Mouse (Mus musculus): ENCODE results near the gene Pgam1.
"Not testable (repeated sequence)": the region's sequence is repeated elsewhere in the genome, so short reads cannot be mapped to it uniquely, and the experiment has no call there.

Gene Pgam1

DNA sequence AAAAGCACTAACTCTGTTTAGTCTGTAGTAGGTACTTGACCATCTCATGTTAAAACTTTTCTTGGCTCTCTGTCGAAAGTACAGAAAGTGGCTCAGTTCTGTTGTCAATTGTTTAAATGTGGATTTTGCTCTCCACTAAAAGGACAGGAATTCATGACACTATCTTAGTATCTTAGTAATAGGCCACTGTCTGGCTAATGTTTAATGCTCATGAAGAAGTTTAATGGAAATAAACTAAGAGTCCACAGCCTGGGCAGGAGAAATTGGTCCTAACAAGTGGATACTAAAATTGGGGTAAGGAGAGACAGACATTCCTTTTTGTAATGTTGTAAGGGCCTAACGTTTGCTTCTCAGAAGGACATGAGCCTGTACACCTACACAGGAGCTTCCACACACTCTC, 1.3 kb upstream of the Pgam1 start:
- no peak for DNase-seq (ENCODE audit: low read depth, low spot score)

DNA sequence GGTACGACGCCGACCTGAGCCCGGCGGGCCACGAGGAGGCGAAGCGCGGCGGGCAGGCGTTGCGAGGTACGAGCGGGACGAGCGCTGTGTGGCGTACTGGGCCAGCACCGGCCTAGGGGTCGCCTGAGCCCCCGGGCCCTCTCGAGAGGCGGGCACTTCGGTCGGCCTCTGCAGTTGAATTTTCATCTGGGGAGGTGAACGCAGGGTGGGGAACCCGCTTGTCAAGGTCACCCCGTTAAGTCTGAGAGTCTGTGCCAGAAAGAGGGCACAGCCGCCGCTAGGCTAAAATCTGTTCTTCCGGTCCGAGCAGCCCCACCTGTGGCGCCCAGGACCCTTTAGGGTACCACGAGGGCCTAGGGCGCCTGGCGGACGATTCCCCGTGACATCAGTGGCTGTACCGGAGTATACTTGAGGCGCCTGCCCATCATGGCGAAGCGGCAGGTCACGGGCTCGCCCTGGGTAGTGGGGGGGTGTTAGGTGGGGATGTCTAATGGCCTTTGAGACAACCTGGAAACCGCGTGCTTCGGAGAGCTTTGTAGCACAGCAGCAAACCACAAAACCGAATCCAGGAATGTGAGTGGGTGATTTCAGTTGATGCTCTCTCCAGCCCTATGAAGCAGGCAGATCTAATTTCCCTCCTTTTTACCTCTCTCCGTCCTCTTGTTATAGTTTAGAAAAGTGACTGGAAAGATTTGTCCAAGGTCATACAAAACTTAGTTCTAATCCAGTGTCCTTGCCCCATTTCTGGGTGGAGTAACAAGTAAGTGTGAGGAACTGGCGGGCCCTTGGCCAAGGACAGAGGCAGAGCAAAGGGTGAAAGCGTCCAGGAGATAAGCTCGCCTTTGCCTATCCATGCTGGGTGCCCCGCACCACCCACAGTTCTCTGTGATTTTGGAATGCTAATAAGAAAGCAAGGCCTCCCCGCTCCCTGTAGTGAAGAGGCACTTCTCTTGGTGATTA, 678 bp downstream of the Pgam1 start:
- DNase-seq (ENCODE audit: low read depth, low spot score), result peak; percentile 32

DNA sequence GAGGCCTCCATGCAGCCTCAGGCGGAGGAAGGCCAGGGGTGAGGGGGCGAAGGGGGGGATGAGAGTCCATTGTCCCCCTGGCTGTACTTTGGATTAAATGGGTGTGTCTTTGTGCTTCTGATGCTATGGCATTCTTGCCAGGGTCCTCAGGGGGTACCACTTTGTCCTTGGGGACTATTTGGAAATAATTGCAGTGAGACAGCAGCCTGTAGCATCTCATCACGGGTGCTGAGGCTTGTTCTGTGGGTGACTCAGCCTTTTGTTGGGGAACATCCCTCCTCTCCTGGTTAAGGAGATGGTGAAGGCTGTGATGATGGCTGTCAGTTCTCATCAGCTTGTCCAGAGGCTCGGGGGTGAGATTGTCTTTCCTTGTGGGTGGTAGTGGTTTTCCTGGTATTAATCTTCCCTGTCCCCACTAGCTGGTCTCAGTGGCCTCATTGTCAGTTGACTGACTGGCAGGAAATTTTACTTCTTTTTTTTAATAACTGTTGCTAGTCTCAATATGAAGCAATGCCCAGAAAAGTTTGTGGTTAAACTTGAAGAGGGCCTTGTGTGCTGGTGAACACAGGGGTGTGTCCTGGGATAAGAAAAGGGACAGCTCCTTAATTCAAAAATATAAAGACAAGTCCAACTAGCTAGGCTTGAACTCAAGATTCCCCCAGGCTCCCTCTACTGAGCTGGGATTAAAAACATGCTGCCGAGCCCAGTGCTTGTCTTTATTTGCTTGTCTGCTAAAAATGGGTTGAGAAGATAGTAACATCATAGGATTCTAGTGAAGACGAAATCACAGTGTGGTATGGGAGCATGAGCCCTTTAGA, 2.3 kb downstream of the Pgam1 start:
- no peak for DNase-seq (ENCODE audit: low read depth, low spot score)

DNA sequence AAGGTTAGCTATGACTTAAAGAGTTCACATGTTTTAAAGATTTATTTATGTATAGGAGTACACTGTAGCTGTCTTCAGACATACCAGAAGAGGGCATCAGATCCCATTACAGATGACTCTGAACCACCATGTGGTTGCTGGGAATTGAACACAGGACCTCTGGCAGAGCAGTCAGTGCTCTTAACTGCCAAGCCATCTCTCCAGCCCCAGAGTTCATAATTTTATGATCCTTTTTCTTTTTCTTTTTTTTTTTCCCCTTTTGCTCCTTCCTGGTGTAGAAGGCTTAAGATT, 2.8 kb downstream of the Pgam1 start:
- not testable (repeated sequence) for DNase-seq (ENCODE audit: low read depth, low spot score)

DNA sequence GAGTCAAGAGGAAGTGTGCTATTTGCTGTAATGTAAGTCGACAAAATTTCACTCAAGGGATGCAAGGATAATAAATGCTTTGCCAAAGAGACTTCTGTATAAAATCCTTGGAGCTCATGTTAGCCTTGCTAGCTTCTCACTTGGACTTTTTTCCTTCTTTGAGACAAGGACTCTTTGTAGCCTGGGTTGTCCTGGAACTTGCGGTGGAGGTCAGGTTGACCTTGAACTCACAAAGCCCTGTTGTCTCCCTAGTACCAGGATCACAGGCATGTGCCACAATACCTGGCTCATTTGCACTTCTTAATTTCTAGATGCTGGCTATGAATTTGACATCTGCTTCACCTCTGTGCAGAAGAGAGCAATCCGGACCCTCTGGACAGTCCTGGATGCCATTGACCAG, 3.6 kb downstream of the Pgam1 start:
- no peak for DNase-seq (ENCODE audit: low read depth, low spot score)

DNA sequence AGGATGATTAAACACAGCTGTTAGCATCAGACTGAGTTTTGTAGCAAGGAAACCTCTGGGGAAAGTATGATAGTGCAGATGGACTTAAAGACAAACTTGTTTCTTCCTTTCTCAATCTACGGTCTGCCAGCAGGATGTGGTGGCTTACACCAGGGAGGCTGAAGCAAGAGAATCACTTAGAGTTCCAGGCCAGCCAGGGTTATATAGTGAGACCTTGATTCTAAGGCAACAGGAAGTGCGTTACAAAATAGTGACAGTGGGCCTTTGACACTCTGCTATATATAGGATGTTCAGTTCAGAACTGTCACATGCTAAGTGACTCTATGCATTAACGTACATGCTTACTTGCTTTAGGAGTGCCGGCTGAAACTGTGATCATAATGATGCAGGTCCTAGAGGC, 5.1 kb downstream of the Pgam1 start:
- DNase-seq (ENCODE audit: low read depth, low spot score), result no peak

DNA sequence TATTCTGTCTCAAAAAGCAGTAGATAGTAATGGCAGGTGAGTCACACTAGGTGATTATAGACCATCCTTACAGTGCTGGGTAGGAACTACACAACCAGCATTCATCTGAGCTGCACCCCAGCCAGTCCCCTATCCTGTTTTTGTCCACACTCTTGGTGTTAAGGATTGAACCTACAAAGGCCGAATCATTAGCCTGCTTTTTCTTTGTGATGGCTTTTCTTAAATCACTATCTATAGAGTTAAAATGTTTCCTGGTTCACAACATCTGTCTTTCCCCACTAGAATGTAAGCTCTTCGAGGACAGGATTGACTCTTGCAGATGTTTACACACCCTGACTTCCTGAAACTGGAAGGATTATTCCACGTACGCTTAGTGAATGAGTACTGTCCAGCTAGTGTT, 7.7 kb downstream of the Pgam1 start:
- DNase-seq (ENCODE audit: low read depth, low spot score), result no peak

DNA sequence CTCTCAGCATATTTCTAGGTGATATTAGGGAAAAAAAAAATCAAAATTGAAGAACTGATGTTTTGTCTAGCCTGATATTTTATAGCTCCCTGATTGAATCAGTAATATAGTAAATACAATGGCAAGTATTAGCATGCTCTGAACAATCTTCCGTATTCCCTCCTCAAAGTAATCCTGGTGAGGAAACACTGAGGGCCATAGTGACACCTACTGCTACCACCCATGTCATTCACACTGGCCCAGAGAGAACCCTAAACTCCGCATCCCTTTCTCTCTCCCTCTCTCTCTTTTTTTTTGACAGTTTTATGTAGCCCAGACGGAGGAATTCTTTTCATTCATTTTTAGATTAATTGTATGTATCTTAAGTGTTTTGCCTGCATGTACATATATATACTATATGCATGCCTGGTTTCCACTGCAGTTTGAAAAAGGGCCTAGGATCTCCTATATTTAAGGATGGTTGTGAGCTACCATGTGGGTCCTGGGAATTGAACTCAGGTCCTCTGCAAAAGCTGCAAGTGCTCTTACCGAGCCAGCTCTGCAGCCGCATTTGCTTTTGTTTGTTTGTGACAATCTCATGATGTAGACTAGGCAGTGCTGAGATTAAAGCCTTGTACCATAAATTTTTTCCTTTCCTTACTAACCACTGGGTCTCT, 8.8 kb downstream of the Pgam1 start:
- DNase-seq (ENCODE audit: low read depth, low spot score), result no peak

DNA sequence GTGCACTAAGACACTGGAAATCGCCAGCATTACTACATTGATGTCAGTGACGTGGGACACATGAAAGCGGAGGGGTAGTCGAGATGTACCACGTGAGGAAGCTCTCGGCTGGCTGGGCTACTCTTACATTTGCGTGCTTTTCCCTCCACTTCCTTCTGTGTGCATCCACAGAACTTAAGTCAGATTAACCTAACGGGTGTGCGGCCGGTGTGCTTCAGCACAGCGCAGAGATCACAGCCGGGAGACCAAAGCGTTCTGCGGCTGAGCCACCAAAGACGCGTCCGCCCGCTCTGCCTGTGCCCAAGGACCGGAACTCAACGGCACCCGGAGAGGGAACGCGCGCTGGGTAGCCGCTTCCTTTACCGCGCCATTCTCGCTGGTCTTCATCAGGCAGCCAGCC, 21.0 kb downstream of the Pgam1 start:
- DNase-seq (ENCODE audit: low read depth, low spot score), result peak; percentile 42

DNA sequence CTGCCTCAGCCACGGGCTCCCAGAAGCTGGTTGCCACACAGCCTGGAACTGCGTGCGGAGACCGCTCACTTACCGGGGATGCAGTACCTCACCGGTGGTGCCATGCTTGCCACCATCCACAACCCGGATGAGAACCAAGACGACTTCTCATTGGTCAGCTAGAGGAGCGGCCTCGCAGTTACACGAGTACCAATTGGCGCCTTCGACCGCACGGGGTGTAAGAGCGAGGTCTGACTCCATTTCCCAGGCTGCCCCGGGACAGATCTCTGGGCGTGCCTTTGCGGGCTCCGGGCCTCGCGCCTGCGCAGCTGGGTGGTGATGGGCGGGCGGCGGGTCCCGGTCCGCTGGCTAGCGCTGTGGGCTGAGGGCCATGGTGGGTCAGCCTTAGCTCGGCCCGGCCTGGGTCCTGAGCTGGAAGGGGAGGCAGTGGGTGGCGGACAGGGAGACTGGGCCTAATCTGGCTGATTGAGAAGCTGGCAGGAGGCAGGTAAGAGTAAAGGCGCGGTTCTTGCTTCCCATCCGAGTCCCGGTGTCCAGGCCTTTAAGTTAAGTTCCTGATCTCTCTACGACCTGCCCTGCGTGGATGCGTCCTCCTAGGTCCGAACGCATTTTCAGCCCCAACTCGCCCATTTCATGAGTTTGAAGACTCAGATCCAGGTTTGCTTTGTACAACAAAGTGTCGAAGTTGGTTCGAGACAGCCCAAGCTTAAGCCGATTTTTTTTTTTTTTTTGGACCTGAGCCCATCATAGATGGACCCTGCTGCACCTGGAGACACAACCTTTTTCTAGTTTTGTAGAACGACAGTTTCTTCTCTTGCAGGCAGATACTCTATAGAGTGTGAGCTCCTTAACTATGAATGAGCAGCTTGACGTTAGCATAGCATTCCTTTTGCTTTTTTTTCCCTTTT, 21.7 kb downstream of the Pgam1 start, which contains the start of the genes Exosc1 and Zdhhc16:
Exosc1 (minus strand) TSS at position 245 of the 908 bp plus-strand sequence.
Zdhhc16 (plus strand) TSS at position 302 of the 908 bp plus-strand sequence.
- DNase-seq (ENCODE audit: low read depth, low spot score), result peak; percentile 99

DNA sequence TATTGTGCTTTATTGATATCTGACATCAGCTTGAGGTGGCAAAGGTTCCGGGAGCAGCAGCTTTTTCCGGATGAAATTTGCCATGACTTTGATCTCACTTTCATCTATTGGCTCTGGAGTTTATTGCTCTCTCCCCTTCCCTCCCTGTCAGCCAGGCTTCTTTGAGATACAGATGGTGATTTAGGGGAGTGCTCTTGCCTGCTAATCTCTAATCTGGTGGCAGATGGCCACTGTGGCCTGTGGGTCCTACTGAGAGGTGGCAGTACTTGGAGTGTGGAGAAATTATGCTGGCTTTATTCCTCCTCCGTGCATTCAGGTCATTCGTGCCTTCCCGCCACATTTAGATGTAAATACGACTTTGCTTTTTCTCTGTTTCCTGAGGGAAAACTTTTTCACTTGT, 22.4 kb downstream of the Pgam1 start:
- no peak for DNase-seq (ENCODE audit: low read depth, low spot score)

DNA sequence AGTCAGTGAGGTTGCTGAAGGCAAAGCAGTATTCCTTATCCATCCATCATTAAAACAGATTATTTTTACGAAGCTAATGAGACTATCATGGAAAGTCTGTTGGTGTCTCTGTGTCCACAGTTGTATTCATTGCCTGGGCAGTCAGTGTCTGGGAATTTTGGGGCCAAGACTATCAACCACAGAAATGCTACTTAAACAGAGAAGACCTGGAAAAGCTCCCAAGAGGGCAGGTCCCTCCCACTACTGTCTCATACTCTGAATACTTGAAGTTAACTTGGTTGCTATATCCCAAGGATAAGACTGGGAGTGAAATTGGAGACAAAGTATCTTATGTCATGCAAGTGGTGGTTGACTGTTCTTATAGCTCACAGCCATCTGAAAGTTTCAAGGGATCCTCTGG, 24.2 kb downstream of the Pgam1 start:
- DNase-seq (ENCODE audit: low read depth, low spot score), result no peak

DNA sequence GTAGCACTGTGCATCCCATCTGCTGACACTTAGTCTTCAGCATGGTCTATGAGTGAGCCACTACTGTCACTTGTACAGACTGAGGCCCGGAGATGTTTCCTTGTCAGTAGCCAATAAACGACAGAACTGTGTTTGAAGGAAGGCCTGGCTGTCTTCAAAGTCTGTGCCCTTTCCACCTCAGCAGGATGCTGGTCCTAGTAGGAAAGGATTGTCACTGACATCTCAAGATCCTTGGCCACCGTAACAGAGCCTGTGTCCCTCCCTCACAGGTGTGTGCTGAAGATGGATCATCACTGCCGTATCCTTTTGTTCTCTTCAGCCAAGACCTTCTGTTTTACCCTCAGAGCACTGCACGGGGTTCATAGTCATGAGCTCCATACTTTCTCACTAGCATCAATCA, 26.8 kb downstream of the Pgam1 start:
- no peak for DNase-seq (ENCODE audit: low read depth, low spot score)

DNA sequence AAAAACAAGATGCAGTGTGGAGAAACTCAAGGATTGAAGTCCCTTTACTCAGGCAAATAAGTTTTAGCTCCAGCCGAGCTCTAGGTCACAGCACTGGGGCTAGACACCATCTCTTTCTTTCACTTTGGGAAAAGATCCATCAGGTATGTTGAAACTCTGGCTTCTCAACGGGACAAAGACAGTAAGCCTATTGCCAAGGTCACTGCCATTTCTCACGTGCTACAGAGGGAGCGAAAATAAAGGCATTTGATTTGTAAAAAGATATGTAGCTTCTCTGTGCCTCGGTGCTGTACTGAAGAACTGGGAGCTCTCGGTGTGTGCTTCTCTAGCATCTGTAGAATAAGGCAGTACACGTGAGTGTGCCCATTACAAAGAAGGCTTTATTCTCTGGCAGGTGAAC, 32.1 kb downstream of the Pgam1 start:
- no peak for DNase-seq (ENCODE audit: low read depth, low spot score)

DNA sequence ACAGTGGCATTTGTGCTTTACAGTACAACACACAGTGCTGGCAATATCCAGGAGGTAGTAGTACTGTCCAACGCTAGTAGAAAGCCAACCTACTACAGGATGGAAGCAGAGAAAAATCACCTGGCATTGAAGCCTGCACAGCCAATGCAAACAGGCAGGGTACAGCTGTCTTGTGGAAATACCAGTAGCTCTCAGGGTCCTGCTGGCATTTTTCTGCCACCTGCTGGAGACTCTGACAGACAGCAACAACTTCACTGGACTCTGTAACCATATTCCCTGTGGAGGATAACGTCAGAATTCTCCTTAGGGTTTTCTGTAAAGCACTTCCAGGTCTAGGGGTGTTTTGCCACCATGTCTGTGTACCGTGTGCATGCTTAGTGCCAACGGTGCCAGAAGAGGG, 40.6 kb downstream of the Pgam1 start:
- peak; percentile 48 for DNase-seq (ENCODE audit: low read depth, low spot score)

DNA sequence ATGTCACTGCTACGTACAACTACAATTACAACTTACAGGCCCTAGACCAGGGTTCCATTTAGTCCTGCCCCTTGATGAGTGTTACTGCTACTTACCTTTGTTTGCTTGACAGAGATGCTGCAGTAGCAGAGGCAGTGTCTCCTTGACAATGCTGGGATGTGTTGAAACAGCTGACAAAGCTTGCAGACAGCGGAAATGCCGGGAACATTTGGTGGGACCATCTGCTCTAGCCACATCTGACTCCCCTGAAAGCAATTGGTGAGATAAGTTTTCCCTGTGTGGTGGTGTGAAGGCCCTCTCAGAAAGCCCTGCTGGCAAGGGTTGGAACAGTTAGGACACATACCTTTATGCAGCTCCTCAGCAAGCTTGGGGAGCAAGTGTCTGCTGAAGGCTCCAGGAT, 41.9 kb downstream of the Pgam1 start:
- no peak for DNase-seq (ENCODE audit: low read depth, low spot score)
